ENCODE assay signal across 22 mouse cellular contexts in the genomic region with DNA sequence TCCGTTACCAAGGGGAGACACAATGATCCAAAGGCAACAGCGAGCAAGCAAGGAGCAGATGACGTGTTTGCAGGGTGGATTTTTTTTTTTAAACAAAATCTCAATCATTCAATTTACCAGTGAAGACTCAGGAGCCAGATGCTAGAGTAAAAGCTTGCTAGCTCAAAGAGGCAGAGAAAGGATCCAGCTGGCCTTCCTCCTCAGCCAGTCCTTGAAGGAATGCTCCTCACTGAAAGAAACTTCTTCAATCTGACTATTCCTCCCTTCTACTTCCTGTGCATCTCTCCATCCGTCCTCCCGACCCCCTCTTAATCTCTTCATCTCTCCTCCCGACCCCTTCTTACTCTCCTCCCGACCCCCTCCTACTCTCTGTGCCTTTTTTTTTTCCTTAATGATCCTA. TPM values are rescaled to one million over a fixed set of nuclear protein-coding genes. Genes with fewer than 3 reads are reported as not detected.
DNase-seq lines count a peak whose midpoint lies in the region; ATAC-seq lines count a peak whose summit lies in the region.
"Had no signal": no experiment of that assay in that cellular context is flagged by ENCODE, and none has a peak within 500 bp of the region (broad histone marks: within the 10 kb centered on the region; RNA-seq: fewer than 3 reads in every experiment).

No protein-coding gene starts in this region.

- no peaks in the 10 kb centered on the region for H3K27me3 ChIP-seq in intestine, embryonic 14.5 days (replicated peaks; ENCODE audit: control insufficient read depth, insufficient read depth, low read length)
- H3K27me3 ChIP-seq in intestine, embryonic 15.5 days (replicated peaks) = no peaks in the 10 kb centered on the region
- H3K27me3 ChIP-seq in stomach, embryonic 15.5 days (replicated peaks) = no peaks in the 10 kb centered on the region
- H3K27me3 ChIP-seq: CH12.LX; embryonic facial prominence, embryonic 15.5 days; heart, embryonic 13.5 days; Patski had no signal

- ATAC-seq in intestine, embryonic 14.5 days (replicated peaks; ENCODE audit: low FRiP score, low TSS enrichment, low read depth) = no peak
- no peak for ATAC-seq in intestine, embryonic 15.5 days
- ATAC-seq in stomach, embryonic 15.5 days (ENCODE audit: insufficient read depth, low FRiP score, low read depth) = no peak
- ATAC-seq: activated CD4-positive, CD25-positive, alpha-beta regulatory T cell, adult 4 months; forebrain, embryonic 14.5 days; Patski had no signal

- H3K4me3 ChIP-seq in intestine, embryonic 14.5 days (ENCODE audit: low read depth, low read length) = no peak overlapping the region
- H3K4me3 ChIP-seq in intestine, embryonic 15.5 days (replicated peaks) = no peak overlapping the region
- H3K4me3 ChIP-seq in stomach, embryonic 15.5 days (replicated peaks) = no peak overlapping the region
- H3K4me3 ChIP-seq: embryonic facial prominence, embryonic 15.5 days; erythroblast, embryonic 14.5 days; forebrain, embryonic 10.5 days; gastrocnemius, adult 2 months; heart, embryonic 13.5 days; hindbrain, embryonic 10.5 days had no signal

- 29% methylated on average over 7 of the region's 7 CpGs for WGBS in intestine, embryonic 14.5 days
- WGBS in intestine, embryonic 15.5 days = 36% methylated on average over 7 of the region's 7 CpGs
- 28% methylated on average over 7 of the region's 7 CpGs for WGBS in stomach, embryonic 15.5 days

- DNase-seq in intestine, embryonic 14.5 days (ENCODE audit: low spot score) = no peak
- peak; percentile 31 for DNase-seq in lung, postnatal 10 days
- no peak for DNase-seq in lung, postnatal 14 days
- DNase-seq in embryo, embryonic 10 days (ENCODE audit: low spot score) = no peak
- DNase-seq: adrenal gland, postnatal 14 days; cerebellum, adult 2 months; cerebellum, postnatal 10 days; embryo, embryonic 11 days; gastrocnemius, adult 2 months; gastrocnemius, postnatal 25 days had no signal

- no peak overlapping the region for H3K4me2 ChIP-seq in intestine, embryonic 14.5 days (ENCODE audit: low read length)
- H3K4me2 ChIP-seq in intestine, embryonic 15.5 days (replicated peaks) = no peak overlapping the region
- H3K4me2 ChIP-seq in stomach, embryonic 15.5 days = 0 out of 2 replicates have a peak overlapping the region, but pooled peaks have one; percentile 10
- H3K4me2 ChIP-seq: embryonic facial prominence, embryonic 15.5 days; heart, embryonic 13.5 days; hindbrain, embryonic 14.5 days had no signal

- no peaks in the 10 kb centered on the region for H3K36me3 ChIP-seq in intestine, embryonic 14.5 days (ENCODE audit: control insufficient read depth, insufficient read depth, low read length)
- no peaks in the 10 kb centered on the region for H3K36me3 ChIP-seq in intestine, embryonic 15.5 days
- no peaks in the 10 kb centered on the region for H3K36me3 ChIP-seq in stomach, embryonic 15.5 days
- H3K36me3 ChIP-seq: embryonic facial prominence, embryonic 15.5 days; forebrain, embryonic 10.5 days; heart, embryonic 13.5 days; hindbrain, embryonic 10.5 days had no signal

- no peaks in the 10 kb centered on the region for H3K9me3 ChIP-seq in intestine, embryonic 14.5 days (ENCODE audit: control insufficient read depth, low read length)
- no peaks in the 10 kb centered on the region for H3K9me3 ChIP-seq in intestine, embryonic 15.5 days
- no peaks in the 10 kb centered on the region for H3K9me3 ChIP-seq in stomach, embryonic 15.5 days
- H3K9me3 ChIP-seq: embryonic facial prominence, embryonic 15.5 days; forebrain, embryonic 10.5 days; heart, embryonic 13.5 days; hindbrain, embryonic 10.5 days had no signal

- H3K9ac ChIP-seq in intestine, embryonic 14.5 days (ENCODE audit: low read length) = no peak overlapping the region
- H3K9ac ChIP-seq in intestine, embryonic 15.5 days = no peak overlapping the region
- no peak overlapping the region for H3K9ac ChIP-seq in stomach, embryonic 15.5 days
- H3K9ac ChIP-seq: embryonic facial prominence, embryonic 15.5 days; heart, embryonic 13.5 days; hindbrain, embryonic 14.5 days had no signal

- no peaks in the 10 kb centered on the region; the same call in 1 of the 2 replicates for H3K4me1 ChIP-seq in intestine, embryonic 14.5 days (replicated peaks; ENCODE audit: control insufficient read depth, insufficient read depth, low read length)
- no peaks in the 10 kb centered on the region for H3K4me1 ChIP-seq in intestine, embryonic 15.5 days (replicated peaks)
- H3K4me1 ChIP-seq in stomach, embryonic 15.5 days = no peaks in the 10 kb centered on the region
- H3K4me1 ChIP-seq: embryonic facial prominence, embryonic 15.5 days; forebrain, embryonic 10.5 days; hindbrain, embryonic 10.5 days had no signal

- 0 out of 2 replicates have a peak overlapping the region, but pooled peaks have one; percentile 22 for H3K27ac ChIP-seq in intestine, embryonic 14.5 days (ENCODE audit: low read depth)
- H3K27ac ChIP-seq in intestine, embryonic 15.5 days = no peak overlapping the region
- no peak overlapping the region; the same call in 1 of the 2 replicates for H3K27ac ChIP-seq in stomach, embryonic 15.5 days
- H3K27ac ChIP-seq: embryonic facial prominence, embryonic 15.5 days; forebrain, embryonic 10.5 days; gastrocnemius, adult 2 months; heart, embryonic 13.5 days; hindbrain, embryonic 10.5 days; hindbrain, embryonic 14.5 days had no signal

RNA-seq across cellular contexts. Expression of a gene that starts 20.9 kb away (rescaled TPM):
- 20.4 and 23.4 TPM in 2 replicates for polyA plus RNA-seq in intestine, embryonic 14.5 days (2014; fragmentation: Nextera tagmentation; extraction: Ambion mirVana)
- polyA plus RNA-seq in intestine, embryonic 15.5 days (2015; fragmentation: Nextera tagmentation; extraction: Ambion mirVana) = 15.1 and 16.3 TPM in 2 replicates
- polyA plus RNA-seq in stomach, embryonic 15.5 days (2015; fragmentation: Nextera tagmentation; extraction: Ambion mirVana) = 16.9 and 18.9 TPM in 2 replicates
- polyA plus RNA-seq: erythroblast, embryonic 14.5 days had no signal

RNA-seq across cellular contexts. Expression of a gene that starts 54.9 kb away (rescaled TPM):
- 86.8 and 95.9 TPM in 2 replicates for polyA plus RNA-seq in intestine, embryonic 14.5 days (2014; fragmentation: Nextera tagmentation; extraction: Ambion mirVana)
- 66.1 and 79.6 TPM in 2 replicates for polyA plus RNA-seq in intestine, embryonic 15.5 days (2015; fragmentation: Nextera tagmentation; extraction: Ambion mirVana)
- polyA plus RNA-seq in stomach, embryonic 15.5 days (2015; fragmentation: Nextera tagmentation; extraction: Ambion mirVana) = 66.4 and 85.6 TPM in 2 replicates
